28 mouse cellular contexts compared by ENCODE assay signal in the genomic region with DNA sequence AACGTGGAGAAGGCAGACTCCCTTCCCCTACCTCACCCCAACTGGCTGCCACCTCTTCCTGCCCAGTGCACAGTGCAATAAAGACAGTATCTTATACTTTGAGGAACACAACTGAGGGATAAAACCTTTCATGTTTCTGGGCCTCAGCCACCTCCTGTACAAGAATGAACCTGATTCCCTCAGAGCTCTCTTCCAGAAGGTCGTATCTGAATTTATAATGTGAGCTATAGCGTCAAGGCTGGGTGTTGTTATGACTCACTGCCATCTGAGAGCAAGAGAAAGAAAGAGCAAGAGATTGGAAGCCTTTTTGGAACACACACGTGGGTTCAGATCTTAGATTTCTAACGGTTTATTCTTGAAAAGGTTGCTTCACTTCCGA. TPM values are rescaled to one million over a fixed set of nuclear protein-coding genes. Genes with fewer than 3 reads are reported as not detected.
DNase-seq lines count a peak whose midpoint lies in the region; ATAC-seq and TF ChIP-seq lines count a peak whose summit lies in the region.
"Had no signal": no experiment of that assay in that cellular context is flagged by ENCODE, and none has a peak within 500 bp of the region (broad histone marks: within the 10 kb centered on the region; RNA-seq: fewer than 3 reads in every experiment).

No protein-coding gene starts in this region.

- no peaks in the 10 kb centered on the region for H3K27me3 ChIP-seq in forebrain, postnatal 0 days (ENCODE audit: insufficient read depth, low read length)
- no peaks in the 10 kb centered on the region for H3K27me3 ChIP-seq in forebrain, embryonic 12.5 days
- H3K27me3 ChIP-seq in neural tube, embryonic 13.5 days: no peaks in the 10 kb centered on the region
- H3K27me3 ChIP-seq: embryonic facial prominence, embryonic 12.5 days; heart, embryonic 12.5 days; intestine, embryonic 15.5 days had no signal

- H3K27ac ChIP-seq in forebrain, postnatal 0 days (ENCODE audit: low read depth, low read length): no peak overlapping the region
- no peak overlapping the region for H3K27ac ChIP-seq in forebrain, embryonic 12.5 days
- H3K27ac ChIP-seq in neural tube, embryonic 13.5 days (replicated peaks): peak overlapping the region; percentile 38; the same call in 1 of the 2 replicates
- H3K27ac ChIP-seq: embryonic facial prominence, embryonic 12.5 days; heart, adult 2 months; hindbrain, embryonic 10.5 days; intestine, embryonic 15.5 days had no signal

- ATAC-seq in forebrain, postnatal 0 days: peak; percentile 56
- no peak for ATAC-seq in forebrain, embryonic 12.5 days (ENCODE audit: low FRiP score)
- ATAC-seq in neural tube, embryonic 13.5 days (ENCODE audit: low read depth): no peak
- ATAC-seq: CD4-positive, CD25-positive, alpha-beta regulatory T cell, adult 4 months; intestine, embryonic 15.5 days had no signal

- peak; percentile 49 to 65 for DNase-seq in adrenal gland, adult (ENCODE audit: inconsistent age in 2 of 2, low spot score in 1 of 2)
- no peak for DNase-seq in adrenal gland, postnatal 10 days
- no peak for DNase-seq in forebrain, postnatal 0 days
- DNase-seq in neural tube, embryonic 10.5 days (ENCODE audit: extremely low spot score, low spot score): no peak
- peak; percentile 41 for DNase-seq in telencephalon, adult 2 months (ENCODE audit: low read depth, low spot score)
- no peak for DNase-seq in urinary bladder, postnatal 25 days (ENCODE audit: low spot score)
- DNase-seq: B cell, adult 2 months; cerebellum, adult 2 months; cerebellum, postnatal 10 days; gastrocnemius, postnatal 14 days; heart, adult 2 months; kidney, adult 18-20 months had no signal

- no peak overlapping the region for H3K4me3 ChIP-seq in forebrain, postnatal 0 days (ENCODE audit: low read depth, low read length)
- H3K4me3 ChIP-seq in forebrain, embryonic 12.5 days (replicated peaks): no peak overlapping the region
- no peak overlapping the region for H3K4me3 ChIP-seq in neural tube, embryonic 13.5 days
- H3K4me3 ChIP-seq: embryonic facial prominence, embryonic 12.5 days; heart, adult 2 months; heart, embryonic 12.5 days; hindbrain, embryonic 10.5 days; intestine, embryonic 15.5 days had no signal

- TF ChIP-seq CTCF in forebrain, postnatal 0 days (IDR thresholded peaks at IDR 0.05; ENCODE audit: low read depth): no peak

- H3K4me1 ChIP-seq in forebrain, postnatal 0 days (ENCODE audit: insufficient read depth): no peaks in the 10 kb centered on the region
- H3K4me1 ChIP-seq in forebrain, embryonic 12.5 days: peaks cover 6% of the 10 kb centered on the region; the same call in 1 of the 2 replicates
- peaks cover 13% of the 10 kb centered on the region for H3K4me1 ChIP-seq in neural tube, embryonic 13.5 days (replicated peaks)
- H3K4me1 ChIP-seq: embryonic facial prominence, embryonic 12.5 days; heart, embryonic 12.5 days; hindbrain, embryonic 10.5 days; intestine, embryonic 15.5 days had no signal

- no peaks in the 10 kb centered on the region for H3K9me3 ChIP-seq in forebrain, postnatal 0 days (ENCODE audit: low read length)
- H3K9me3 ChIP-seq in forebrain, embryonic 12.5 days: no peaks in the 10 kb centered on the region
- no peaks in the 10 kb centered on the region for H3K9me3 ChIP-seq in neural tube, embryonic 13.5 days
- H3K9me3 ChIP-seq: embryonic facial prominence, embryonic 12.5 days; G1E; heart, embryonic 12.5 days; hindbrain, embryonic 10.5 days; intestine, embryonic 15.5 days had no signal

- no peak overlapping the region for H3K9ac ChIP-seq in forebrain, postnatal 0 days
- H3K9ac ChIP-seq in forebrain, embryonic 12.5 days: no peak overlapping the region
- no peak overlapping the region for H3K9ac ChIP-seq in neural tube, embryonic 13.5 days
- H3K9ac ChIP-seq: embryonic facial prominence, embryonic 12.5 days; heart, embryonic 12.5 days; intestine, embryonic 15.5 days had no signal

- no peaks in the 10 kb centered on the region for H3K36me3 ChIP-seq in forebrain, postnatal 0 days (ENCODE audit: insufficient read depth)
- no peaks in the 10 kb centered on the region for H3K36me3 ChIP-seq in forebrain, embryonic 12.5 days (replicated peaks)
- no peaks in the 10 kb centered on the region for H3K36me3 ChIP-seq in neural tube, embryonic 13.5 days
- H3K36me3 ChIP-seq: embryonic facial prominence, embryonic 12.5 days; G1E; heart, embryonic 12.5 days; hindbrain, embryonic 10.5 days; intestine, embryonic 15.5 days had no signal

- 48% methylated on average over 6 of the region's 6 CpGs for WGBS in forebrain, postnatal 0 days
- 73% methylated on average over 6 of the region's 6 CpGs for WGBS in forebrain, embryonic 12.5 days
- 70% methylated on average over 6 of the region's 6 CpGs for WGBS in neural tube, embryonic 13.5 days

- no peak overlapping the region for H3K4me2 ChIP-seq in forebrain, postnatal 0 days (ENCODE audit: low read depth)
- H3K4me2 ChIP-seq in forebrain, embryonic 12.5 days: no peak overlapping the region
- no peak overlapping the region for H3K4me2 ChIP-seq in neural tube, embryonic 13.5 days
- H3K4me2 ChIP-seq: embryonic facial prominence, embryonic 12.5 days; heart, embryonic 12.5 days; intestine, embryonic 15.5 days had no signal

RNA-seq across cellular contexts. Expression of gene Ackr1, which starts 11.3 kb away (rescaled TPM):
- total RNA-seq in adrenal gland, postnatal 10 days (2021): 1 to 10 TPM; 4.5 to 5.5 TPM
- total RNA-seq in forebrain, postnatal 0 days (2014; rRNA removed): 29.0 and 32.8 TPM in 2 replicates
- polyA plus RNA-seq in forebrain, postnatal 0 days (2015; fragmentation: Nextera tagmentation; extraction: Ambion mirVana): 11.5 and 14.0 TPM in 2 replicates
- 4.4 and 5.1 TPM in 2 replicates for polyA plus RNA-seq in forebrain, embryonic 12.5 days (2016; fragmentation: Nextera tagmentation; extraction: Ambion mirVana)
- 15.4 and 17.1 TPM in 2 replicates for polyA plus RNA-seq in neural tube, embryonic 13.5 days (2015; fragmentation: Nextera tagmentation; extraction: Ambion mirVana)
- total RNA-seq: G1E had no signal
- polyA plus RNA-seq: CD4-positive, CD25-positive, alpha-beta regulatory T cell, adult 4 months; G1E had no signal

RNA-seq across cellular contexts. Expression of gene Aim2, which starts 28.4 kb away (rescaled TPM):
- 1 to 10 TPM; 3.4 to 5.1 TPM for total RNA-seq in adrenal gland, postnatal 10 days (2021)
- 2.3 and 4.5 TPM in 2 replicates for total RNA-seq in forebrain, postnatal 0 days (2014; rRNA removed)
- 1.1 and 1.8 TPM in 2 replicates for polyA plus RNA-seq in forebrain, postnatal 0 days (2015; fragmentation: Nextera tagmentation; extraction: Ambion mirVana)
- polyA plus RNA-seq in forebrain, embryonic 12.5 days (2016; fragmentation: Nextera tagmentation; extraction: Ambion mirVana): 6.9 and 7.5 TPM in 2 replicates
- 1.4 and 2.3 TPM in 2 replicates for polyA plus RNA-seq in neural tube, embryonic 13.5 days (2015; fragmentation: Nextera tagmentation; extraction: Ambion mirVana)
- polyA plus RNA-seq: G1E had no signal

RNA-seq across cellular contexts. Expression of gene Mptx2, which starts 44.7 kb away (rescaled TPM):
- total RNA-seq in adrenal gland, postnatal 10 days (2021): not detected
- total RNA-seq in forebrain, postnatal 0 days (2014; rRNA removed): not detected in 2 replicates
- polyA plus RNA-seq in forebrain, postnatal 0 days (2015; fragmentation: Nextera tagmentation; extraction: Ambion mirVana): not detected in 2 replicates
- not detected in 2 replicates for polyA plus RNA-seq in forebrain, embryonic 12.5 days (2016; fragmentation: Nextera tagmentation; extraction: Ambion mirVana)
- not detected in 2 replicates for polyA plus RNA-seq in neural tube, embryonic 13.5 days (2015; fragmentation: Nextera tagmentation; extraction: Ambion mirVana)
- total RNA-seq: adrenal gland, adult 18-20 months; common myeloid progenitor, adult 5-6 weeks; G1E; gastrocnemius, adult 18-20 months; gastrocnemius, postnatal 14 days; heart, adult 2 months; heart, postnatal 25 days had no signal
- polyA plus RNA-seq: CD4-positive, CD25-positive, alpha-beta regulatory T cell, adult 4 months; cerebellum, adult 2 months; embryonic facial prominence, embryonic 12.5 days; forebrain, embryonic 11.5 days; frontal cortex, adult 2 months; G1E; gonadal fat pad, adult 2 months; heart, adult 2 months; heart, embryonic 12.5 days; heart, embryonic 16.5 days; hindbrain, embryonic 10.5 days; intestine, embryonic 15.5 days had no signal

RNA-seq across cellular contexts. Expression of gene Cadm3, which starts 45.3 kb away (rescaled TPM):
- total RNA-seq in adrenal gland, postnatal 10 days (2021): 10 to 100 TPM; 13.5 to 19.4 TPM
- 278 and 354 TPM in 2 replicates for total RNA-seq in forebrain, postnatal 0 days (2014; rRNA removed)
- polyA plus RNA-seq in forebrain, postnatal 0 days (2015; fragmentation: Nextera tagmentation; extraction: Ambion mirVana): 25.6 and 41.0 TPM in 2 replicates
- polyA plus RNA-seq in forebrain, embryonic 12.5 days (2016; fragmentation: Nextera tagmentation; extraction: Ambion mirVana): 12.6 and 22.2 TPM in 2 replicates
- polyA plus RNA-seq in neural tube, embryonic 13.5 days (2015; fragmentation: Nextera tagmentation; extraction: Ambion mirVana): 48.3 and 53.6 TPM in 2 replicates
- polyA plus RNA-seq: CD4-positive, CD25-positive, alpha-beta regulatory T cell, adult 4 months; G1E had no signal

RNA-seq across cellular contexts. Expression of gene Olfr418, which starts 56.4 kb away (rescaled TPM):
- not detected for total RNA-seq in adrenal gland, postnatal 10 days (2021)
- total RNA-seq in forebrain, postnatal 0 days (2014; rRNA removed): 0.05 TPM in 1 of 2 replicates, not detected in the other
- polyA plus RNA-seq in forebrain, postnatal 0 days (2015; fragmentation: Nextera tagmentation; extraction: Ambion mirVana): not detected in 2 replicates
- polyA plus RNA-seq in forebrain, embryonic 12.5 days (2016; fragmentation: Nextera tagmentation; extraction: Ambion mirVana): not detected in 2 replicates
- not detected in 2 replicates for polyA plus RNA-seq in neural tube, embryonic 13.5 days (2015; fragmentation: Nextera tagmentation; extraction: Ambion mirVana)
- total RNA-seq: adrenal gland, adult 18-20 months; common myeloid progenitor, adult 5-6 weeks; gastrocnemius, adult 18-20 months; gastrocnemius, postnatal 14 days; heart, adult 2 months; heart, postnatal 25 days had no signal
- polyA plus RNA-seq: CD4-positive, CD25-positive, alpha-beta regulatory T cell, adult 4 months; cerebellum, adult 2 months; embryonic facial prominence, embryonic 12.5 days; forebrain, embryonic 11.5 days; frontal cortex, adult 2 months; G1E; gonadal fat pad, adult 2 months; heart, adult 2 months; heart, embryonic 12.5 days; heart, embryonic 16.5 days; hindbrain, embryonic 10.5 days; intestine, embryonic 15.5 days had no signal

Comparison
In these comparisons a context has a peak if more than half of its experiments do, and no peak if none do; other contexts are left out.
1. DNase-seq: peak in adrenal gland, adult (2 of 2) and telencephalon, adult 2 months (single experiment); none in adrenal gland, postnatal 10 days (single experiment), forebrain, postnatal 0 days (single experiment), neural tube, embryonic 10.5 days (single experiment) and urinary bladder, postnatal 25 days (single experiment).